Mouse (Mus musculus): ENCODE results near the gene Gapdhs. TPM values are rescaled to one million over a fixed set of nuclear protein-coding genes. Genes with fewer than 3 reads are reported as not detected.
"Not testable (repeated sequence)": the region's sequence is repeated elsewhere in the genome, so short reads cannot be mapped to it uniquely, and the experiment has no call there.

Gapdhs gene
- polyA plus RNA-seq (2015; fragmentation: Nextera tagmentation; extraction: Ambion mirVana) = 0.18 and 0.21 TPM in 2 replicates

- not testable (repeated sequence) for H3K9ac ChIP-seq (replicated peaks; ENCODE audit: low read depth); H3K4me3 ChIP-seq (ENCODE audit: low read depth, low read length); H3K36me3 ChIP-seq (ENCODE audit: insufficient read depth, low read length); H3K9me3 ChIP-seq (ENCODE audit: low read length); H3K4me1 ChIP-seq (ENCODE audit: insufficient read depth, low read depth, low read length); H3K4me2 ChIP-seq (replicated peaks; ENCODE audit: low read depth, low read length); H3K27me3 ChIP-seq (replicated peaks; ENCODE audit: insufficient read depth, low read length)
- 67% methylated on average over 1 of the region's 4 CpGs for WGBS
- peak within 1 kb of the TSS; percentile 64; the same call in 1 of the 2 replicates for H3K27ac ChIP-seq (ENCODE audit: low read length)
- DNase-seq (ENCODE audit: low spot score) (peak; percentile 60), ATAC-seq (peak; percentile 60)
Observed at GRCm38 (mm10) chr7:30743617-30744016, at the start of gene Gapdhs. TSS of gene Gapdhs (minus strand) at chr7:30743681.

GRCm38 (mm10) chr7:30791921-30792320 lies 48.4 kb upstream of the Gapdhs start:
- 16% methylated on average over 9 of the region's 9 CpGs for WGBS
- DNase-seq (ENCODE audit: low spot score) = no peak
- no peak for TF ChIP-seq EP300 (IDR thresholded peaks at IDR 0.05)
- no peak for TF ChIP-seq CTCF (IDR thresholded peaks at IDR 0.05)

GRCm38 (mm10) chr7:30790141-30790540 lies 46.7 kb upstream of the Gapdhs start:
- 52% methylated on average over 10 of the region's 10 CpGs for WGBS
- ATAC-seq = no peak

More at GRCm38 (mm10) chr7:30791921-30792320, 48.4 kb upstream of the Gapdhs start:
- no peaks in the 10 kb centered on the region for H3K9me3 ChIP-seq (ENCODE audit: low read length)
- no peak overlapping the region for H3K27ac ChIP-seq (ENCODE audit: low read length)
- no peaks in the 10 kb centered on the region for H3K27me3 ChIP-seq (replicated peaks; ENCODE audit: insufficient read depth, low read length)
- no peak for ATAC-seq
- no peak overlapping the region for H3K9ac ChIP-seq (replicated peaks; ENCODE audit: low read depth)
- H3K4me2 ChIP-seq (replicated peaks; ENCODE audit: low read depth, low read length) = no peak overlapping the region
- no peak overlapping the region for H3K4me3 ChIP-seq (ENCODE audit: low read depth, low read length)
- H3K4me1 ChIP-seq (ENCODE audit: insufficient read depth, low read depth, low read length) = no peaks in the 10 kb centered on the region
- H3K36me3 ChIP-seq (ENCODE audit: insufficient read depth, low read length) = no peaks in the 10 kb centered on the region

GRCm38 (mm10) chr7:30787377-30788022 lies 44.0 kb upstream of the Gapdhs start, which contains the start of gene Krtdap:
TSS of gene Krtdap (plus strand) at chr7:30787896.
- WGBS = 44% methylated on average over 15 of the region's 15 CpGs
- no peak within 1 kb of the TSS for H3K27ac ChIP-seq (ENCODE audit: low read length)
- TF ChIP-seq CTCF (IDR thresholded peaks at IDR 0.05) = no peak
- TF ChIP-seq EP300 (IDR thresholded peaks at IDR 0.05) = no peak
- H3K27me3 ChIP-seq (replicated peaks; ENCODE audit: insufficient read depth, low read length) = no peaks in the 10 kb centered on the region
- no peaks in the 10 kb centered on the region for H3K4me1 ChIP-seq (ENCODE audit: insufficient read depth, low read depth, low read length)
- H3K4me3 ChIP-seq (ENCODE audit: low read depth, low read length) = no peak within 1 kb of the TSS
- DNase-seq (ENCODE audit: low spot score) (no peak), ATAC-seq (no peak)
- no peak within 1 kb of the TSS for H3K9ac ChIP-seq (replicated peaks; ENCODE audit: low read depth)
- H3K4me2 ChIP-seq (replicated peaks; ENCODE audit: low read depth, low read length) = no peak within 1 kb of the TSS
- no peaks in the 10 kb centered on the region for H3K9me3 ChIP-seq (ENCODE audit: low read length)
- H3K36me3 ChIP-seq (ENCODE audit: insufficient read depth, low read length) = no peaks in the 10 kb centered on the region

More at GRCm38 (mm10) chr7:30790141-30790540, 46.7 kb upstream of the Gapdhs start:
- Histone ChIP-seq H3K4me2 (replicated peaks; ENCODE audit: low read depth, low read length) (no peak overlapping the region), H3K4me3 (ENCODE audit: low read depth, low read length) (no peak overlapping the region), H3K27ac (ENCODE audit: low read length) (no peak overlapping the region), H3K9me3 (ENCODE audit: low read length) (no peaks in the 10 kb centered on the region), H3K4me1 (ENCODE audit: insufficient read depth, low read depth, low read length) (no peaks in the 10 kb centered on the region), H3K36me3 (ENCODE audit: insufficient read depth, low read length) (no peaks in the 10 kb centered on the region), H3K9ac (replicated peaks; ENCODE audit: low read depth) (no peak overlapping the region), H3K27me3 (replicated peaks; ENCODE audit: insufficient read depth, low read length) (no peaks in the 10 kb centered on the region)
- DNase-seq (ENCODE audit: low spot score) = no peak
- TF ChIP-seq CTCF (IDR thresholded peaks at IDR 0.05) (no peak), EP300 (IDR thresholded peaks at IDR 0.05) (no peak)

- ATAC-seq (no peak), DNase-seq (ENCODE audit: low spot score) (no peak)
- Histone ChIP-seq H3K4me2 (replicated peaks; ENCODE audit: low read depth, low read length) (no peak overlapping the region), H3K4me3 (ENCODE audit: low read depth, low read length) (no peak overlapping the region), H3K27ac (ENCODE audit: low read length) (no peak overlapping the region), H3K9me3 (ENCODE audit: low read length) (no peaks in the 10 kb centered on the region), H3K4me1 (ENCODE audit: insufficient read depth, low read depth, low read length) (no peaks in the 10 kb centered on the region), H3K36me3 (ENCODE audit: insufficient read depth, low read length) (no peaks in the 10 kb centered on the region), H3K9ac (replicated peaks; ENCODE audit: low read depth) (no peak overlapping the region), H3K27me3 (replicated peaks; ENCODE audit: insufficient read depth, low read length) (no peaks in the 10 kb centered on the region)
- 68% methylated on average over 13 of the region's 13 CpGs for WGBS
- TF ChIP-seq CTCF (IDR thresholded peaks at IDR 0.05) (no peak), EP300 (IDR thresholded peaks at IDR 0.05) (no peak)
Observed at GRCm38 (mm10) chr7:30785721-30786546, 42.5 kb upstream of the Gapdhs start.

- no peak overlapping the region for H3K4me2 ChIP-seq (replicated peaks; ENCODE audit: low read depth, low read length)
- H3K27me3 ChIP-seq (replicated peaks; ENCODE audit: insufficient read depth, low read length) = no peaks in the 10 kb centered on the region
- peak; percentile 28 for DNase-seq (ENCODE audit: low spot score)
- 35% methylated on average over 1 of the region's 1 CpGs for WGBS
- no peaks in the 10 kb centered on the region for H3K4me1 ChIP-seq (ENCODE audit: insufficient read depth, low read depth, low read length)
- no peaks in the 10 kb centered on the region for H3K36me3 ChIP-seq (ENCODE audit: insufficient read depth, low read length)
- H3K9ac ChIP-seq (replicated peaks; ENCODE audit: low read depth) = no peak overlapping the region
- ATAC-seq = peak; percentile 63
- H3K4me3 ChIP-seq (ENCODE audit: low read depth, low read length) = no peak overlapping the region
- TF ChIP-seq CTCF (IDR thresholded peaks at IDR 0.05) = no peak
- TF ChIP-seq EP300 (IDR thresholded peaks at IDR 0.05) = no peak
- no peaks in the 10 kb centered on the region for H3K9me3 ChIP-seq (ENCODE audit: low read length)
- H3K27ac ChIP-seq (ENCODE audit: low read length) = no peak overlapping the region
Observed at GRCm38 (mm10) chr7:30785154-30785553, 41.7 kb upstream of the Gapdhs start.
